Mouse (Mus musculus) CD8-positive naive resting alpha-beta T cell, adult 57 days (primary cell): Measurements from ENCODE around the gene Gm8909. TPM values are rescaled to one million over a fixed set of nuclear protein-coding genes. Genes with fewer than 3 reads are reported as not detected.

Source experiments
- total RNA-seq: library from RNA; stranded (reverse); gene quantifications from one replicate; pipeline ENCODE4 v1.2.4, GENCODE M21; 2023

The Gm8909 gene
- 0.83 TPM for total RNA-seq

GRCm38 (mm10) chr17:36168039-36168652 lies at the start of gene Gm8909:
Gene Gm8909, minus strand, starts transcription at chr17:36168537.

DNA sequence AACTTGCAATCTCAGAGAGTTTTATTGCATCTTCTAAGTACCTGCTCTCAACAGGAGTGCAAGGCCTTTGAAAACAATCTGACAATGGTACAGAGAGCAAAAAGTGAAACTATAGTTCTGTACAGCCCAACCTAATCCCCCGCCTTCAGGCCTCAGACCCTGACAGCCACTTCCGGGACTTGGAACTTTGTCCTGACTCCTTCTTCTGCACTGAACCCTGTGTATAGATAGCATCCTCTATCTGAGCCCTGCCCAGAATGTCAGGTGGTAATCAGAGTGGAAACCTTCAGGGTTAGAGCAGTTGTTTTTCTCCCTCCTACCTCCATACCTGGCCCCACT lies 21.8 kb upstream of the Gm8909 start, which contains the start of gene H2-T3:
H2-T3 (minus strand) TSS at position 119 of the 339 bp plus-strand sequence.

GRCm38 (mm10) chr17:36128968-36129817 lies 39.1 kb downstream of the Gm8909 start, which contains the start of gene Gm7030:
Gene Gm7030, minus strand, starts transcription at chr17:36129425.

DNA sequence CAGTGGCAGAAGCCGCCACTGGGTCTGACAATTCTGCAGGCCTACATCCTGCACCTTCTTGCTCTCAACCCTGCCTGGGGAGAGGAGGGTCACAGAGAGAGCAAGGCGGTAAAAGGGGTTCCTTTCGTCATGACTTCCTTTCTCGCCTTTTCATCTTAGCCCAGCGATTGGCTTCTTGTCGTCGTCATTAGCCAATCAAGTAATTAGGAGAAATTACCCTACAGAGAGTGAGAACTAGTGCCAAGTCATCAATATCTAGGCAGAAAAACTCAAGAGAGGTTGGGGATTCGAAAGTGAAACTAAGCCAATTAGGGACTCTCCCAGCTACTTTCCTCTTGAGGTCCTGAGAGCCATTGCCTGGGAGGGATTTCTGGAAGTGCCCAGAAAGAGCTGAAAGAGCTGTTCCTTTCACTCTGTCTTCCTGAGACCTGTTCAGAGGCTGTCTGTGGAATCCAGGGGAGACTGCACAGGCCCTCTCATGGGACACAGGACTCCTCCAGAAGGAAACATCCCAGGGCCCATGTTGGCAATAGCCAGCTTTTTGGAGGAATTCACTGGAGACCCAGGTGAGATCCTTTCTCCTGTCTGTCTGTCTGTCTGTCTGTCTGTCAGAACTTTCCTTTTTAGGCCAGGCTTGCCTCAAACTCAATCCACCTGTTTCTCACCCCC lies 46.9 kb downstream of the Gm8909 start, which contains the start of gene Gm19684:
Gm19684 (plus strand) TSS at position 327 of the 669 bp plus-strand sequence.

Other genes starting within 250 kb of the Gm8909 start
- gene Abcf1, start 198.8 kb downstream of the Gm8909 start, total RNA-seq = 116 TPM
- 51.7 TPM for gene Gnl1, start 188.7 kb downstream of the Gm8909 start, total RNA-seq
- gene Prr3, start 188.3 kb downstream of the Gm8909 start, total RNA-seq = 47.3 TPM
- 22.1 TPM for gene H2-T24, start 148.0 kb downstream of the Gm8909 start, total RNA-seq
- gene H2-T23, start 135.7 kb downstream of the Gm8909 start, total RNA-seq = 301 TPM
- 184 TPM for gene H2-T22, start 125.8 kb downstream of the Gm8909 start, total RNA-seq
- gene Gm6034, start 125.6 kb downstream of the Gm8909 start, total RNA-seq = 1.0 TPM
- gene Gm11127, start 110.2 kb downstream of the Gm8909 start, total RNA-seq = 81.8 TPM
- gene Gm19684, start 46.9 kb downstream of the Gm8909 start, total RNA-seq = 9.5 TPM
- gene Gm7030, start 39.1 kb downstream of the Gm8909 start, total RNA-seq = 17.0 TPM
- gene H2-T3, start 21.8 kb upstream of the Gm8909 start, total RNA-seq = 3.4 TPM
- gene Rpp21, start 89.5 kb upstream of the Gm8909 start, total RNA-seq = 63.3 TPM
- 79.2 TPM for gene Trim39, start 103.7 kb upstream of the Gm8909 start, total RNA-seq
- not detected for gene H2-M10.2, start 118.0 kb upstream of the Gm8909 start, total RNA-seq
- not detected for gene H2-M10.1, start 157.6 kb upstream of the Gm8909 start, total RNA-seq
- not detected for gene H2-M10.3, start 199.9 kb upstream of the Gm8909 start, total RNA-seq